Mouse (Mus musculus): ENCODE data around the gene Ccdc61. TPM values are rescaled to one million over a fixed set of nuclear protein-coding genes. Genes with fewer than 3 reads are reported as not detected.

The Ccdc61 gene
- polyA plus RNA-seq, 1 experiment from 2014 or later, result 15.4 TPM

- Histone ChIP-seq H3K9ac (ENCODE audit: low read length) (no peak overlapping the region), H3K9me3 (ENCODE audit: control insufficient read depth, low read length) (no peaks in the 10 kb centered on the region), H3K4me1 (replicated peaks; ENCODE audit: control insufficient read depth, insufficient read depth) (0 out of 2 replicates have a peak, but pooled peaks cover 2% of the 10 kb centered on the region), H3K4me2 (replicated peaks; ENCODE audit: low read depth) (no peak overlapping the region), H3K27me3 (ENCODE audit: control insufficient read depth, insufficient read depth, low read length) (0 out of 2 replicates have a peak, but pooled peaks cover 2% of the 10 kb centered on the region), H3K27ac (replicated peaks) (no peak overlapping the region), H3K4me3 (ENCODE audit: low read depth, low read length) (no peak overlapping the region), H3K36me3 (ENCODE audit: control insufficient read depth, insufficient read depth, low read length) (no peaks in the 10 kb centered on the region)
- ATAC-seq (ENCODE audit: low FRiP score, low TSS enrichment) (no peak), DNase-seq (ENCODE audit: low spot score) (no peak)
- TF ChIP-seq CTCF (IDR thresholded peaks at IDR 0.05; ENCODE audit: low read depth) (no peak), EP300 (optimal IDR thresholded peaks at IDR 0.05) (no peak)
- 35% methylated on average over 4 of the region's 4 CpGs for WGBS
Measured at GRCm38 (mm10) chr7:18923711-18924191, 13.5 kb upstream of the Ccdc61 start.

GRCm38 (mm10) chr7:18923267-18923666 is 13.1 kb upstream of the Ccdc61 start:
- no peak overlapping the region for H3K27ac ChIP-seq (replicated peaks)
- H3K4me3 ChIP-seq (ENCODE audit: low read depth, low read length), result no peak overlapping the region
- H3K4me2 ChIP-seq (replicated peaks; ENCODE audit: low read depth), result no peak overlapping the region
- ATAC-seq (ENCODE audit: low FRiP score, low TSS enrichment) (no peak), DNase-seq (ENCODE audit: low spot score) (no peak)
- no peaks in the 10 kb centered on the region for H3K9me3 ChIP-seq (ENCODE audit: control insufficient read depth, low read length)
- 71% methylated on average over 11 of the region's 11 CpGs for WGBS
- H3K36me3 ChIP-seq (ENCODE audit: control insufficient read depth, insufficient read depth, low read length), result no peaks in the 10 kb centered on the region
- 0 out of 2 replicates have a peak, but pooled peaks cover 2% of the 10 kb centered on the region for H3K27me3 ChIP-seq (ENCODE audit: control insufficient read depth, insufficient read depth, low read length)
- no peak overlapping the region for H3K9ac ChIP-seq (ENCODE audit: low read length)
- no peak for TF ChIP-seq EP300 (optimal IDR thresholded peaks at IDR 0.05)
- no peak for TF ChIP-seq CTCF (IDR thresholded peaks at IDR 0.05; ENCODE audit: low read depth)
- H3K4me1 ChIP-seq (replicated peaks; ENCODE audit: control insufficient read depth, insufficient read depth), result 0 out of 2 replicates have a peak, but pooled peaks cover 2% of the 10 kb centered on the region

DNA sequence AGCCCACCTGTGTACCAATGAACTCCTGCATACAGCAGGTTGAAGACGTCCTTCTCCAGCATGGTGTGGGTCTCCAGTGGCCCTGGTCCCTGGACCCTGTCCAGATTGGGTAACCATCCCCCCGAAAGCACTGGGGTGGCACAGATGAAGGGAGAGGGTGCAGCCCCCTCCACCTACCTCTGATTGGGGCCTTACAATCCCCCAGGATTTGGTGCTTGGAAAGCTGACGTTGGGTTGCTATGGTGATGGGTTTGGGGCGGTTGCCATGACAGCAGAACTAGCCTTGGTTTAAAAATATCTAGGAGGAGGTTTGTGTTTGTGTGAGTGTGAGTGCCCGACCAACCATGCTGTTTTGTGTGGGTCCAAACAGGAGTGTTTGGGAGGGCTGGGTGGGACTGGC is 12.6 kb upstream of the Ccdc61 start:
- H3K9ac ChIP-seq (ENCODE audit: low read length), result no peak overlapping the region
- 0 out of 2 replicates have a peak, but pooled peaks cover 2% of the 10 kb centered on the region for H3K4me1 ChIP-seq (replicated peaks; ENCODE audit: control insufficient read depth, insufficient read depth)
- 0 out of 2 replicates have a peak, but pooled peaks cover 2% of the 10 kb centered on the region for H3K27me3 ChIP-seq (ENCODE audit: control insufficient read depth, insufficient read depth, low read length)
- 52% methylated on average over 5 of the region's 5 CpGs for WGBS
- H3K27ac ChIP-seq (replicated peaks), result no peak overlapping the region
- H3K36me3 ChIP-seq (ENCODE audit: control insufficient read depth, insufficient read depth, low read length), result no peaks in the 10 kb centered on the region
- H3K4me2 ChIP-seq (replicated peaks; ENCODE audit: low read depth), result no peak overlapping the region
- H3K9me3 ChIP-seq (ENCODE audit: control insufficient read depth, low read length), result no peaks in the 10 kb centered on the region
- TF ChIP-seq EP300 (optimal IDR thresholded peaks at IDR 0.05) (no peak), CTCF (IDR thresholded peaks at IDR 0.05; ENCODE audit: low read depth) (no peak)
- no peak overlapping the region for H3K4me3 ChIP-seq (ENCODE audit: low read depth, low read length)
- DNase-seq (ENCODE audit: low spot score) (no peak), ATAC-seq (ENCODE audit: low FRiP score, low TSS enrichment) (no peak)

DNA sequence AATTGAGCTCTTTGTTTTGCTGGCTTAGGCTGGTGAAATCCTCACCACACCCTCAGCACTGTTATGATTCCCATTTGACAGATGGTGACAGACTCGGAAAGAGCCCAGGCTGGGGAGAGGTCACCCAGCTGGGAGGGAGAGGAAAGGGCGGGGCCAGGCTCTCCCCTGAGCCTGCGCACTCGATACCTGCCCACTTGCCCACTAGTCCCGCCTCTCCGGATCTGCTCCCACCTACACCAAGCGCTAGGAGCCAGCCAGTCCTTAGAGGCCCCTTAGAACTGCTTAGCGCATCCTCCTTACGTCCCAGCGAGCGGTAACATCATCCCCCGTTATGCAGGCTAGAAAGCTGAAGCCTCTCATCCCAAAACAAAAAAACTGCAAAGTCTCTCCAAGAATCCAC is 10.9 kb upstream of the Ccdc61 start:
- no peak overlapping the region for H3K27ac ChIP-seq (replicated peaks)
- 2% methylated on average over 12 of the region's 12 CpGs for WGBS
- no peaks in the 10 kb centered on the region for H3K9me3 ChIP-seq (ENCODE audit: control insufficient read depth, low read length)
- no peak overlapping the region for H3K4me3 ChIP-seq (ENCODE audit: low read depth, low read length)
- no peak overlapping the region for H3K9ac ChIP-seq (ENCODE audit: low read length)
- no peak for TF ChIP-seq CTCF (IDR thresholded peaks at IDR 0.05; ENCODE audit: low read depth)
- no peak for TF ChIP-seq EP300 (optimal IDR thresholded peaks at IDR 0.05)
- H3K4me1 ChIP-seq (replicated peaks; ENCODE audit: control insufficient read depth, insufficient read depth), result 0 out of 2 replicates have a peak, but pooled peaks cover 2% of the 10 kb centered on the region
- no peaks in the 10 kb centered on the region for H3K36me3 ChIP-seq (ENCODE audit: control insufficient read depth, insufficient read depth, low read length)
- H3K27me3 ChIP-seq (ENCODE audit: control insufficient read depth, insufficient read depth, low read length), result 0 out of 2 replicates have a peak, but pooled peaks cover 2% of the 10 kb centered on the region
- ATAC-seq (ENCODE audit: low FRiP score, low TSS enrichment) (peak; percentile 11; the same call in 1 of the 2 replicates), DNase-seq (ENCODE audit: low spot score) (peak; percentile 43)
- H3K4me2 ChIP-seq (replicated peaks; ENCODE audit: low read depth), result no peak overlapping the region

GRCm38 (mm10) chr7:18917931-18918330 is 7.7 kb upstream of the Ccdc61 start:
- H3K27me3 ChIP-seq (ENCODE audit: control insufficient read depth, insufficient read depth, low read length), result no peaks in the 10 kb centered on the region
- no peak for TF ChIP-seq CTCF (IDR thresholded peaks at IDR 0.05; ENCODE audit: low read depth)
- no peak for TF ChIP-seq EP300 (optimal IDR thresholded peaks at IDR 0.05)
- H3K4me3 ChIP-seq (ENCODE audit: low read depth, low read length), result no peak overlapping the region
- DNase-seq (ENCODE audit: low spot score), result no peak
- no peaks in the 10 kb centered on the region for H3K4me1 ChIP-seq (replicated peaks; ENCODE audit: control insufficient read depth, insufficient read depth)
- H3K9ac ChIP-seq (ENCODE audit: low read length), result no peak overlapping the region
- no peaks in the 10 kb centered on the region for H3K9me3 ChIP-seq (ENCODE audit: control insufficient read depth, low read length)
- H3K27ac ChIP-seq (replicated peaks), result no peak overlapping the region
- no peaks in the 10 kb centered on the region for H3K36me3 ChIP-seq (ENCODE audit: control insufficient read depth, insufficient read depth, low read length)
- no peak for ATAC-seq (ENCODE audit: low FRiP score, low TSS enrichment)
- H3K4me2 ChIP-seq (replicated peaks; ENCODE audit: low read depth), result no peak overlapping the region
- 58% methylated on average over 3 of the region's 3 CpGs for WGBS

DNA sequence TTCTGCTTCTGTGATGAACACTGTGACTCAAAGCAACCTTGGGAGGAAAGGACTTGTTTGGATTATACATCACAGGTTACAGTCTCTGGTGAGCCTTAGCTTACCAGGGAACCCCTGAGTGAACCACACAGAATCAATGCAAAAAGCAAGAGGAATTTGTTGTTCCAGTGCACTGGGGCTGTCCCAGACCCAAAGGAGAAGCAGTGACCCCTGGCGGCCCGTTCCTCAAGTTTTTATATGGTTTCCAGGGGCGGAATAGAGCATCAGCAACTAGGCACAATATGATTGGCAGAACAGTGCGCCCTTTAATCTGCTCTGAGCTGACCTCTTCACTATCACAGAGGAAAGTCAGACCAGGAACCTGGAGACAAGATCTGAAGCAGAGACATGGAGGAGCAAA is 6.0 kb upstream of the Ccdc61 start:
- no peak overlapping the region for H3K4me3 ChIP-seq (ENCODE audit: low read depth, low read length)
- 0 out of 2 replicates have a peak, but pooled peaks have one; percentile 16 for TF ChIP-seq CTCF (IDR thresholded peaks at IDR 0.05; ENCODE audit: low read depth)
- TF ChIP-seq EP300 (optimal IDR thresholded peaks at IDR 0.05), result no peak
- H3K27ac ChIP-seq (replicated peaks), result no peak overlapping the region
- no peaks in the 10 kb centered on the region for H3K9me3 ChIP-seq (ENCODE audit: control insufficient read depth, low read length)
- 71% methylated on average over 4 of the region's 4 CpGs for WGBS
- H3K9ac ChIP-seq (ENCODE audit: low read length), result no peak overlapping the region
- H3K4me1 ChIP-seq (replicated peaks; ENCODE audit: control insufficient read depth, insufficient read depth), result no peaks in the 10 kb centered on the region
- no peaks in the 10 kb centered on the region for H3K36me3 ChIP-seq (ENCODE audit: control insufficient read depth, insufficient read depth, low read length)
- ATAC-seq (ENCODE audit: low FRiP score, low TSS enrichment), result no peak
- no peak overlapping the region for H3K4me2 ChIP-seq (replicated peaks; ENCODE audit: low read depth)
- H3K27me3 ChIP-seq (ENCODE audit: control insufficient read depth, insufficient read depth, low read length), result no peaks in the 10 kb centered on the region
- no peak for DNase-seq (ENCODE audit: low spot score)
